Mouse (Mus musculus) liver, embryonic 13.5 days (tissue): ENCODE data around the gene Nrtn. TPM values are rescaled to one million over a fixed set of nuclear protein-coding genes. Genes with fewer than 3 reads are reported as not detected.

ENCODE experiments used
- ATAC-seq: fragments of 200-750 bp; cut with Nextera tagmentation; 2 replicates; pipeline ENCODE4 v1.8.0; 2017; ENCODE audit warnings: low read depth, mild to moderate bottlenecking, moderate number of reproducible peaks, moderate library complexity
- DNase-seq: peaks from one replicate; pipeline ENCODE4 v3.0.0; 2022
- H3K27ac ChIP-seq: fragments of 300-500 bp; sonication (generic); 2 replicates; pipeline ENCODE4 v1.5.1; 2015; ENCODE audit warnings: moderate library complexity, mild to moderate bottlenecking, inconsistent platforms
- H3K27me3 ChIP-seq: fragments of 300-500 bp; sonication (generic); 2 replicates; pipeline ENCODE4 v1.6.1; 2015; ENCODE audit warnings: mild to moderate bottlenecking, inconsistent platforms
- H3K36me3 ChIP-seq: fragments of 300-500 bp; sonication (generic); 2 replicates; pipeline ENCODE4 v1.6.1; 2015; ENCODE audit warnings: mild to moderate bottlenecking, inconsistent platforms
- H3K4me1 ChIP-seq: fragments of 300-500 bp; sonication (generic); replicated peaks from 2 replicates; pipeline ENCODE4 v1.6.1; 2015; ENCODE audit warnings: inconsistent platforms
- H3K4me2 ChIP-seq: fragments of 300-500 bp; sonication (generic); 2 replicates; pipeline ENCODE4 v1.6.1; 2015; ENCODE audit warnings: inconsistent platforms, mild to moderate bottlenecking, moderate library complexity
- H3K4me3 ChIP-seq: fragments of 300-500 bp; sonication (generic); replicated peaks from 2 replicates; pipeline ENCODE4 v1.5.1; 2015; ENCODE audit warnings: mild to moderate bottlenecking, inconsistent platforms
- H3K9ac ChIP-seq: fragments of 300-500 bp; sonication (generic); 2 replicates; pipeline ENCODE4 v1.6.1; 2015; ENCODE audit warnings: mild to moderate bottlenecking, inconsistent platforms
- H3K9me3 ChIP-seq: fragments of 300-500 bp; sonication (generic); replicated peaks from 2 replicates; pipeline ENCODE4 v1.6.1; 2016; ENCODE audit warnings: inconsistent platforms
- WGBS: fragments of 180-500 bp; shearing (Covaris S2); methylation state at CpG from one replicate; pipeline ENCODE4 v1.1.7; 2015; ENCODE audit not compliant: insufficient replicate concordance; 5-methylcytosine and 5-hydroxymethylcytosine counted together
- polyA plus RNA-seq: library from polyadenylated mRNA; unstranded; fragments of >200 nt; fragmentation: Nextera tagmentation; extraction: Ambion mirVana; gene quantifications from 2 replicates; pipeline ENCODE4 v1.2.1, GENCODE M21; 2015

Nrtn gene
- 1.00 and 1.0 TPM in 2 replicates for polyA plus RNA-seq

DNA sequence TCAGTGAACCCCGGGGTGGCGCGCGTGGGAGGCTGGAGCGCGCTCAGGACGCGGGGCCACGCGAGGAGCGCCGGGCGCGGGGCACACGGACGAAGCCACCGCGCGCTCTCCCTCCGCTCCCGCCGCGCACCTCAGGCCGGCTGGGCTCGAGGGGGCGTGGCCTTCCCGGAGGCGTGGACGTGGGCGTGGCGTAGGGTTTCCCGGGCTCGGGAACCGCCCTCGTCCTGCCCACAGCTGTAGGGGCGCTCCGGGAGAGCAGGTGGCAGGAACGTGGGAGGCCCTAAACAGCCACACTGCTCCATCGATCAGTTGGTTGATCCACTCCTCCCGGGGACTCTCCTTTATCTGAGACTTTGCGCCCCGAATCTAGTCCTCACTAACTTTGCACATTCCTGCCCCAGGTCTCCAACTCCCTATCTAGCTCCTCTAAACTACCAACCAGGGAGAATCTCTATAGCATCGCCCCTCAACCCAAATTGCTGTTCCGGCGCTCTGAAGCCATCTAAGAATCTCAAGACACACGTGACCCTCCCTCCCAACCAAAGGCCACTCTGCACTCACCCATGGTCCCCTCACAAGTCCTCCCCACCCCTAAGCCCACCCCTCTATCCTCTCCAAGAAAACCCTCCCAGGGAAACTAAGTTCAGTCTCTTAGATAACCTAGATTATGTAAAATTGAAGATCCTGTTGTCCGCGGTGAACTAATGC lies at the start of gene Nrtn:
TSS of gene Nrtn (minus strand) at position 115 of the 708 bp plus-strand sequence.
- Histone ChIP-seq H3K27me3 (peaks cover 56% of the 10 kb centered on the region), H3K9ac (peak within 1 kb of the TSS; percentile 76), H3K27ac (peak within 1 kb of the TSS; percentile 78), H3K4me3 (peak within 1 kb of the TSS; percentile 60), H3K9me3 (no peaks in the 10 kb centered on the region), H3K4me2 (peak within 1 kb of the TSS; percentile 92), H3K4me1 (peaks cover 71% of the 10 kb centered on the region), H3K36me3 (no peaks in the 10 kb centered on the region)
- WGBS: 1% methylated on average over 47 of the region's 48 CpGs
- ATAC-seq: peak; percentile 61
- DNase-seq: peak; percentile 90

DNA sequence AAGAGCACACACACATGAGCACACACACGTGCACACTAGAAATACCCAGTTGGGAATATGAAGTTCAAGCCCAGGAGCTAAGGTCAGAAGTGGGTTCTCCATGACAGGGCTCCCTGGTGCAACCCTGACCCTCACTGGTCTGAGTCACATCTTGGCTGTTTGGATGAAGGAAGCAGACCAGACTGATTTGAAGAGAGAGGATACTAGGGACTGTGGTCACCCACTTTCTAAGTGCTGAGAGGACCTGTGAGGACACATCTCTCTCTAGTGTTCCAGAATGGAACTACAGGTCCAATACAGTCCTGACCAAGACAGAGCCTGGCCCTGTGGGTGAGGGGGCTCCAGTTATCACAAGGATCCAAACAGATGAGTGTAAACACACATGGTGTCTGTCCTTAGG lies 48.5 kb upstream of the Nrtn start:
- Histone ChIP-seq H3K36me3 (peaks cover 50% of the 10 kb centered on the region), H3K4me2 (no peak overlapping the region), H3K27ac (no peak overlapping the region), H3K27me3 (no peaks in the 10 kb centered on the region), H3K9ac (no peak overlapping the region), H3K9me3 (no peaks in the 10 kb centered on the region), H3K4me1 (peaks cover 19% of the 10 kb centered on the region), H3K4me3 (no peak overlapping the region)
- ATAC-seq: no peak
- DNase-seq: no peak
- 65% methylated on average over 1 of the region's 1 CpGs for WGBS

DNA sequence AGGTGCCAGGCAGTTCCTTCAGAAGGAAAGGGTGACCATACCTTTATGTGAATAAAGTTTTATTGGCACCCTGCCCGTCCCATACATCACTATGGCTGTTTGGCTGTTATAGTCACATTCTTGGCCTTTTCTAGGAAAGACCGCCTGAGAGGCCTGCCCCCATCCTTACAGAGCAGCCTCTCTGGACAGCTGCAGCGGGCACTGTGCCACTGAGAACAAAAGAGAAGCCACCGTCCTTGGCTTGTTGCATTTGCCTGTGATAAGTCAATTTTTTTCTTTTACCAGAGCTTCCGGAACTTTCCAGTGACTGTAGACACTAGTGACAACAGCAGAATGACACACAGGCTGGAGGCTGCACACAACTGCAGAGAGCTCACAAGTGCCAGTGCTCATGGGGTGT lies 47.6 kb upstream of the Nrtn start:
- WGBS: 82% methylated on average over 5 of the region's 5 CpGs
- H3K27ac ChIP-seq: no peak overlapping the region

DNA sequence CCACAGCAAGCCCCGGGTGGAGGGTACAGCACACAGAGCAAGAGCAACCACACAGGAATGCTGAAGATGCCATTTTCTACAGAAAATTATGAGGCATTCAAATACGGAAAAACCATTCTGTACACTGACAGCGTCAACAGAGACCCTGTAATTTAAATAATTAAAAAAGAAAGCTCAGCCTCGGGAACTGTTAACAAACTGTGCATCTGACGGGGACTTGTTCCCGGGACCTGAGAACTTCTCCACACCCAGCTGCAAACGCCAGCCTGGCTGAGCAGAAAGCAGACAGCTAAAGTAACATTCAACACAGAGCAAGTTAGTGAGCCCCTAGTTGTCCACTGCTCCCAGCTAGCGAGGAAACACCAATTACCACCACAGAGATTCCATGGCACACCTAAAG lies 44.7 kb upstream of the Nrtn start:
- Histone ChIP-seq H3K4me2 (no peak overlapping the region), H3K9ac (no peak overlapping the region), H3K27ac (no peak overlapping the region), H3K36me3 (peaks cover 69% of the 10 kb centered on the region), H3K9me3 (no peaks in the 10 kb centered on the region), H3K27me3 (no peaks in the 10 kb centered on the region), H3K4me1 (peaks cover 1% of the 10 kb centered on the region; the same call in 1 of the 2 replicates), H3K4me3 (no peak overlapping the region)
- DNase-seq: no peak
- 81% methylated on average over 8 of the region's 8 CpGs for WGBS
- no peak for ATAC-seq

More for the DNA sequence above, 47.6 kb upstream of the Nrtn start:
- Histone ChIP-seq H3K9ac (no peak overlapping the region), H3K4me2 (no peak overlapping the region), H3K4me3 (no peak overlapping the region), H3K36me3 (peaks cover 59% of the 10 kb centered on the region), H3K9me3 (no peaks in the 10 kb centered on the region), H3K4me1 (peaks cover 11% of the 10 kb centered on the region), H3K27me3 (no peaks in the 10 kb centered on the region)
- ATAC-seq (no peak), DNase-seq (no peak)

DNA sequence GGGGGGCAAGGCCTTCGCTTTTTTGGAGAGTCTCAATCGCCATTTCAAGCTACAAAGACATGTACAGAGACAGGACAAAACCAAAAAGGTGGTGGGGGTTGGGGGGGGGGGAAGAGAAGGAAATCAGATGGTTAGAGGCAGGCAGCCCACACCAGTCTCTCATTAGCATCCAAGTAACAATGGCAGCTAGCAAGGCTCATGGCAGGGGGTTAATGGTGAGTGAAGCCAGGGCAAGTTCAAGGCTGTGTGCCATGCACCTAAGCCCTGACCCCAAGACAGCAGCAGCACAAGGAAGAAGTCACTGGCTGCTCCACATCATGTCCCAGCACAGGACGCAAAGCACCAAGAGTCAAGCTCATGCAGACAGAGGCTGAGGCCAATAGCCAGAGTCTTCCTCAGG lies 41.9 kb upstream of the Nrtn start:
- DNase-seq: no peak
- Histone ChIP-seq H3K27me3 (no peaks in the 10 kb centered on the region), H3K4me3 (no peak overlapping the region), H3K4me1 (peaks cover 14% of the 10 kb centered on the region), H3K9ac (no peak overlapping the region), H3K36me3 (peaks cover 56% of the 10 kb centered on the region), H3K27ac (no peak overlapping the region), H3K4me2 (no peak overlapping the region), H3K9me3 (no peaks in the 10 kb centered on the region)
- ATAC-seq: no peak
- WGBS: 80% methylated on average over 3 of the region's 3 CpGs

DNA sequence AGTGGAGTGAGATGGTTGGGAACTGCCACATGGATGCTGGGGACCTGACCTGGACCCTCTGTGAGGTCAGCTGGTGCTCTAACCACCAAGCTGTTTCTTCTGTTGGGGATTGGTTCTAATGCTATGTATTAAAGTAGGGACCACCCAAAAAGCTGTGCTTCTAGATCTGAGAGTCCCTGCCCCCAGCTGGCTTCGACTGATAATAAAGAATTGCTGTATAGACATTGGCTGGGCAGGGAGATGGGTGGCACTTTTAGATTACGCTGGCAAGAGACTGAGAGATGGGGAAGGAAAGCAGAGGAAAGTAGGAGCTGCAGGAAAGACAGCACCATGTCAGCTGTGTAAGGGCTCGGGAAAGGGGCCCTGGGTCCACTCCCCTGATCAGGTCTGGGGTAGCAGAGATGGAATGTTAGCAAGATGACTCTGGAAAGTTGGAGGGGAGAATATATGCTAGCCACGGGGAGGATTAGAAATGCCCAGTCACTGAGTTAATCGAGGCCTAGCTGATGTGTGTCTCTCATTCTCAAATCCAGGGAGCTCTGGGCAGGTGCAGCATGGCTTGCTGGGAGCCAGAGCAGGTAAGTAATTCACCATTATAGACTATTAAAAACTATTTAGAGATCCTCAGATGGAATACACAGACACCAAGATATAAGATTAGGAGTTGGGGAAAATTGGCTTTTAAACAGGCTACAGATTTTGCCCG lies 36.4 kb upstream of the Nrtn start:
- peak overlapping the region; percentile 74 for H3K9ac ChIP-seq
- peak overlapping the region; percentile 53 for H3K4me3 ChIP-seq
- no peaks in the 10 kb centered on the region for H3K9me3 ChIP-seq
- H3K4me2 ChIP-seq: peak overlapping the region; percentile 70
- H3K36me3 ChIP-seq: peaks cover 19% of the 10 kb centered on the region
- peak overlapping the region; percentile 96 for H3K27ac ChIP-seq
- WGBS: 35% methylated on average over 6 of the region's 6 CpGs
- H3K4me1 ChIP-seq: peaks cover 49% of the 10 kb centered on the region
- no peaks in the 10 kb centered on the region for H3K27me3 ChIP-seq
- ATAC-seq: peak; percentile 95
- peak; percentile 83 for DNase-seq

DNA sequence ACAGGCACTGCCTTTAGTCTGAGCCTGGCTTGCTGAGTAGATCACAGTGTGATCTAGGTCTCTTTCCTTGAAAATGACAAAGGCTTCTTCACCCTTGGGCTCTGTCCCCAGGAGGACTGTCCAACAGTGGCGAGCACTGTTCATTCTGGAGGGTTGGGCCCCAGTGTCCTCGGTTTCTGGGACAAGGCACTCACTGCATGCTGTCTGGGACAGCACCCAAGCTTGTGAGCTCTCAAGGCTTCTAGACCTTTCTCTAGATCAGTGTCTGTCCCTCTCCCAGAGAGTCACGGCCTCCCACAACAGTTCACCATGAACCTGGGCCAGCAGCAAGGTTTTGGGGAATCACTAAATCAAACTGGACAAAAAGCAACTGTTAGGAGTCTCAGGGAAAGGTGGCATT lies 35.3 kb upstream of the Nrtn start:
- no peak overlapping the region for H3K4me2 ChIP-seq
- peaks cover 20% of the 10 kb centered on the region for H3K36me3 ChIP-seq
- no peak overlapping the region for H3K4me3 ChIP-seq
- H3K4me1 ChIP-seq: peaks cover 52% of the 10 kb centered on the region
- no peaks in the 10 kb centered on the region for H3K27me3 ChIP-seq
- DNase-seq: no peak
- peak overlapping the region; percentile 74 for H3K9ac ChIP-seq
- H3K9me3 ChIP-seq: no peaks in the 10 kb centered on the region
- peak overlapping the region; percentile 96 for H3K27ac ChIP-seq
- no peak for ATAC-seq
- WGBS: 82% methylated on average over 3 of the region's 3 CpGs

DNA sequence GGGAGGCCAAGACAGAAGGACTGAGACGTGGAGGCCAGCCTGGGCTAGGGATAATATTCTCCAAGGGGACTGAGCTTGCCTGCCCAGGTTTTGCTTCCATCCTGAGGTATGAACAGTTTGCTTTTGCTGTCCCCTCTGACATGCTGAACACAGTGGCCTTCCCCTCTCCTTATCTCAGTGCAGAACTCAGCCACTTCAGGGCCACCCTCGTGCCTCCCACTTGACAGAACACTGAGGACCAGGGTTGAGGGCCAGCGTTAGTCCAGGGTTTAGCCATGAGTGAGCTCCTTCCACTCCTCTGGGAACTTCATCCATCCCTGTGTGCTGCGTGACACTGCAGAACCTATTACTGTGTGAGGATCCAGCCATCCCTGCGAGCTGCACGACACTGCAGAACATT lies 32.0 kb upstream of the Nrtn start:
- H3K27me3 ChIP-seq: no peaks in the 10 kb centered on the region
- H3K9me3 ChIP-seq: no peaks in the 10 kb centered on the region
- peaks cover 39% of the 10 kb centered on the region for H3K4me1 ChIP-seq
- H3K9ac ChIP-seq: no peak overlapping the region
- H3K4me2 ChIP-seq: no peak overlapping the region
- H3K4me3 ChIP-seq: no peak overlapping the region
- peaks cover 52% of the 10 kb centered on the region for H3K36me3 ChIP-seq
- no peak for ATAC-seq
- 70% methylated on average over 6 of the region's 6 CpGs for WGBS
- peak overlapping the region; percentile 71 for H3K27ac ChIP-seq
- no peak for DNase-seq

DNA sequence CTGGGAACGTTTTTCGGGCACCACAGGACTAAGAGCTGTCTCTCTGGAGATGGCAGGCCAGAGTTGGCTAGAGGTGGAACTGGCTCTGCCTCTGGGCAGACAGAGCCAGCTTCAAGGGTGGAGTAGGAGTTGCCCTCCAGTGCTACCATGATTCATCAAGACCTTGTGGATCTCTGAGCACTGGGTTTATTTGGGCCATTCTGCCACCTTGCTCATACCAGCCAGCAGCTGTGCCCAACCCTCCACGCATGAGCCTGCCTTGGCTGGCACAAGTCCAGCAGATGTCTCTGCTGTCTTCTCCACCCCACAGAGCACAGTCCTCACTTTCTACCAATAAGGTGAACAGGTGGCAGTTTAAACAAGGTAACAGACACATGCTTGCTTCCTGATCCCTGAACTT lies 31.6 kb upstream of the Nrtn start:
- Histone ChIP-seq H3K9ac (no peak overlapping the region), H3K4me2 (no peak overlapping the region), H3K27me3 (no peaks in the 10 kb centered on the region), H3K36me3 (peaks cover 56% of the 10 kb centered on the region), H3K27ac (peak overlapping the region; percentile 71), H3K4me3 (no peak overlapping the region), H3K9me3 (no peaks in the 10 kb centered on the region), H3K4me1 (peaks cover 35% of the 10 kb centered on the region)
- ATAC-seq (peak; percentile 51), DNase-seq (no peak)
- WGBS: 65% methylated on average over 3 of the region's 3 CpGs

DNA sequence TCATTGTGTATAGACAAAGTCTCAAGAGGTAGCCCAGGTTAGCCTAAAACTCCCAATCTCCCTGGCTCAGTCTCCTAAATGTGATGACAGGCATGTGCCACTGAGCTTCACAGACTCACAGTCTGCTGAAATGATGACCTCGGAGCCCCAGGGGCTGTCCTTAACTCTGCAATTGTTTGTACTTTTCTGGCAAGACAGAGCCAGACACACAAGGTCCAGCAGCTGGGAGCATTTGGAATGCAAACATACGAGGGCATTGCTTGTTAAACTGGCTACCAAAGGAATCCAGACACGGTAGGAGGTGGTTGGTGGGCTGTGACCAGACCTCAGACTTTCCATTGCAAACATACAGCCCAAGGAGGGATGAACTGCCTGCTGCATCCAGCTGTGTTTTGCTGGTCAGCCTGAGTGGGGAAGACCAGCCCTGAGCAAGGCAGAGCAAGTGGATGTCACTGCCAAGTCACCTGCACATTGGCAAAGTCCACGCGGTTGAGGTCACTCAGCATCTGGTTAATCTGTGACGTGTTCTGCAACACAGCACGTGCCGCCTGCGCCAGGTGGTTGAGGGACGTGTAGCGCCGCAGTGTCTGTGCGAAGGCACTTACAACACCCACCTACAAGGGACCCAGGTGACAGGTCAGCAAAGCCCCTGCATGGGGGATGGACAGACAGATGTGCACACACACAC lies 23.1 kb upstream of the Nrtn start:
- peaks cover 87% of the 10 kb centered on the region for H3K36me3 ChIP-seq
- no peak overlapping the region for H3K9ac ChIP-seq
- H3K9me3 ChIP-seq: peaks cover 7% of the 10 kb centered on the region
- 81% methylated on average over 13 of the region's 13 CpGs for WGBS
- H3K4me1 ChIP-seq: peaks cover 3% of the 10 kb centered on the region; the same call in 1 of the 2 replicates
- no peaks in the 10 kb centered on the region for H3K27me3 ChIP-seq
- H3K27ac ChIP-seq: no peak overlapping the region
- DNase-seq (no peak), ATAC-seq (peak; percentile 11; the same call in 1 of the 2 replicates)
- no peak overlapping the region for H3K4me2 ChIP-seq
- no peak overlapping the region for H3K4me3 ChIP-seq

DNA sequence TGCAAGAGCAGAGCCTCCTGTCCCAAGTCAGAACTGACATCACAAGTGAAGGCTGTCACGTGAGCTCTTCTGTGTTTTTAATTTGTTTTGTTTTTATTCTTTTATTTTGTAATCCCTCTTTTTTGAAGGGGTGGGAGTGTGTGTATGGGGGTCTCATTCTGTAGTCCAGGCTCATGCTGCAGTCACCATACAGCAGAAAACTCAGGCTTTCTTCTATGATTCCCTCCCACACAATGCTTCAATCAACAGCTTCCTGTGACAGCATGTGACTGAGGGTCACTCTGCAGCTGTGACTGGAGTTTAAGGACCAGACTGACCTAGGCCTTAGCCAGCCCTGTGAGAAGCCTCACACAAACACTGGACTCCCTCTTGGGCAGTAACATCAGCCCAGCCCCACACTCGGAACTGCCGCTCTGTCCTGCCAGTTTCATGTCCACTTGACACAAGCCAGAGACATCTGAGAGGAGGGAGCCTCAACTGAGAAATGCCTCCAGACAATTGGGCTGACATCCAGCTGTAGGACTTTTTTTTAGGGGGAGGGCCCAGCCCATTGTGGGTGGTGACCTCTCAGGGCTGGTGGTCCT lies 21.5 kb upstream of the Nrtn start:
- no peak overlapping the region for H3K4me3 ChIP-seq
- ATAC-seq (no peak), DNase-seq (no peak)
- 0 out of 2 replicates have a peak overlapping the region, but pooled peaks have one; percentile 3 for H3K27ac ChIP-seq
- H3K9ac ChIP-seq: no peak overlapping the region
- WGBS: 63% methylated on average over 3 of the region's 3 CpGs
- H3K27me3 ChIP-seq: no peaks in the 10 kb centered on the region
- H3K4me1 ChIP-seq: peaks cover 5% of the 10 kb centered on the region
- H3K36me3 ChIP-seq: peaks cover 72% of the 10 kb centered on the region
- H3K4me2 ChIP-seq: no peak overlapping the region
- peaks cover 7% of the 10 kb centered on the region for H3K9me3 ChIP-seq
